27 mouse cellular contexts compared by ENCODE assay signal in genomic region chr13:30455278-30455681, GRCm38 (mm10).
DNase-seq lines count a peak whose midpoint lies in the region; ATAC-seq lines count a peak whose summit lies in the region.
"Had no signal": no experiment of that assay in that cellular context is flagged by ENCODE, and none has a peak within 500 bp of the region (broad histone marks: within the 10 kb centered on the region; RNA-seq: fewer than 3 reads in every experiment).

No protein-coding gene starts in this region.

- no peaks in the 10 kb centered on the region for H3K27me3 ChIP-seq in kidney, embryonic 14.5 days (ENCODE audit: control insufficient read depth, insufficient read depth, low read length)
- H3K27me3 ChIP-seq: embryonic facial prominence, embryonic 15.5 days; forebrain, embryonic 12.5 days; limb, embryonic 12.5 days; liver, embryonic 15.5 days; stomach, embryonic 15.5 days had no signal

- intact Hi-C loops in gastrocnemius, postnatal 14 days (cut with DNase I; ENCODE audit: low total_unique reads): no loop called here

- no peak overlapping the region for H3K9ac ChIP-seq in kidney, embryonic 14.5 days (ENCODE audit: low read depth, low read length)
- H3K9ac ChIP-seq: embryonic facial prominence, embryonic 15.5 days; forebrain, embryonic 12.5 days; forebrain, postnatal 0 days; limb, embryonic 12.5 days; liver, embryonic 15.5 days; lung, embryonic 14.5 days; stomach, embryonic 15.5 days had no signal

- H3K27ac ChIP-seq in kidney, embryonic 14.5 days (ENCODE audit: low read depth, low read length): no peak overlapping the region
- H3K27ac ChIP-seq: embryonic facial prominence, embryonic 10.5 days; embryonic facial prominence, embryonic 15.5 days; forebrain, embryonic 12.5 days; hindbrain, postnatal 0 days; layer of hippocampus, adult 2 months; left cerebral cortex, adult 2 months; limb, embryonic 12.5 days; liver, embryonic 15.5 days; stomach, embryonic 15.5 days had no signal

- peak; percentile 92 for ATAC-seq in kidney, embryonic 14.5 days (ENCODE audit: low FRiP score, low TSS enrichment)
- peak; percentile 56 for ATAC-seq in CD4-positive, CD25-positive, alpha-beta regulatory T cell, adult 4 months
- peak; percentile 21 for ATAC-seq in inflammation-experienced regulatory T-cells, adult 6 months
- ATAC-seq: forebrain, postnatal 0 days; hindbrain, postnatal 0 days; intestine, postnatal 0 days had no signal

- no peaks in the 10 kb centered on the region for H3K4me1 ChIP-seq in kidney, embryonic 14.5 days (ENCODE audit: control insufficient read depth, insufficient read depth, low read length)
- H3K4me1 ChIP-seq: embryonic facial prominence, embryonic 15.5 days; forebrain, embryonic 12.5 days; liver, embryonic 15.5 days; stomach, embryonic 15.5 days had no signal

- no peak overlapping the region for H3K4me2 ChIP-seq in kidney, embryonic 14.5 days (replicated peaks; ENCODE audit: low read depth, low read length)
- H3K4me2 ChIP-seq: embryonic facial prominence, embryonic 15.5 days; forebrain, embryonic 12.5 days; limb, embryonic 12.5 days; liver, embryonic 15.5 days; lung, embryonic 14.5 days; stomach, embryonic 15.5 days had no signal

- DNase-seq in kidney, postnatal 36 days: no peak
- peak; percentile 57 for DNase-seq in CD4-positive helper T cell, adult 2 months (ENCODE audit: low read depth, low spot score)
- DNase-seq in gastrocnemius, postnatal 14 days: no peak
- no peak for DNase-seq in urinary bladder, postnatal 36 days (ENCODE audit: low spot score in 2 of 2)
- DNase-seq: B cell, adult 2 months; cerebellum, adult 11-12 months; cerebellum, adult 9-11 months; forebrain, postnatal 0 days; kidney, postnatal 14 days; lung, embryonic 14.5 days; lung, postnatal 14 days; midbrain, embryonic 14.5 days; right cerebral cortex, postnatal 25 days; thymus, postnatal 14 days had no signal

- H3K36me3 ChIP-seq in kidney, embryonic 14.5 days (ENCODE audit: control insufficient read depth, insufficient read depth, low read length): no peaks in the 10 kb centered on the region
- H3K36me3 ChIP-seq: embryonic facial prominence, embryonic 10.5 days; embryonic facial prominence, embryonic 15.5 days; forebrain, embryonic 12.5 days; limb, embryonic 12.5 days; liver, embryonic 15.5 days; stomach, embryonic 15.5 days had no signal

- WGBS in kidney, embryonic 14.5 days: 32% methylated on average over 8 of the region's 8 CpGs

- H3K9me3 ChIP-seq in kidney, embryonic 14.5 days (ENCODE audit: control insufficient read depth, low read length): no peaks in the 10 kb centered on the region
- H3K9me3 ChIP-seq: embryonic facial prominence, embryonic 10.5 days; embryonic facial prominence, embryonic 15.5 days; forebrain, embryonic 12.5 days; limb, embryonic 12.5 days; liver, embryonic 15.5 days; stomach, embryonic 15.5 days had no signal

- no peak overlapping the region for H3K4me3 ChIP-seq in kidney, embryonic 14.5 days (ENCODE audit: low read length)
- H3K4me3 ChIP-seq: embryonic facial prominence, embryonic 10.5 days; embryonic facial prominence, embryonic 15.5 days; forebrain, embryonic 12.5 days; layer of hippocampus, adult 2 months; left cerebral cortex, adult 2 months; limb, embryonic 12.5 days; liver, embryonic 15.5 days; stomach, embryonic 15.5 days had no signal

Comparison
In these comparisons a context has a peak if more than half of its experiments do, and no peak if none do; other contexts are left out.
1. ATAC-seq: peak in every context shown above with its lines; median percentile 92 in kidney, embryonic 14.5 days; 56 in CD4-positive, CD25-positive, alpha-beta regulatory T cell, adult 4 months; 21 in inflammation-experienced regulatory T-cells, adult 6 months.